Mouse (Mus musculus) forebrain, embryonic 10.5 days (tissue): ENCODE measurements around the gene Rai14. TPM values are rescaled to one million over a fixed set of nuclear protein-coding genes. Genes with fewer than 3 reads are reported as not detected.
A peak's percentile ranks its signal among the peaks of the same experiment; 100 is the strongest.

Source experiments
- DNase-seq: peaks from one replicate; pipeline ENCODE4 v3.0.0-alpha.2; 2017; ENCODE audit warnings: low spot score; ENCODE audit errors: extremely low spot score
- H3K27ac ChIP-seq: fragments of 300-500 bp; sonication (generic); 2 replicates; pipeline ENCODE4 v1.5.1; 2016; ENCODE audit warnings: mild to moderate bottlenecking
- H3K27me3 ChIP-seq: fragments of 300-500 bp; sonication (generic); 2 replicates; pipeline ENCODE4 v1.6.1; 2016; ENCODE audit warnings: mild to moderate bottlenecking; ENCODE audit not compliant: poor library complexity, severe bottlenecking
- H3K36me3 ChIP-seq: fragments of 300-500 bp; sonication (generic); replicated peaks from 2 replicates; pipeline ENCODE4 v1.6.1; 2016; ENCODE audit warnings: mild to moderate bottlenecking, moderate library complexity
- H3K4me1 ChIP-seq: fragments of 300-500 bp; sonication (generic); 2 replicates; pipeline ENCODE4 v1.6.1; 2016
- H3K4me3 ChIP-seq: fragments of 300-500 bp; sonication (generic); 2 replicates; pipeline ENCODE4 v1.5.1; 2016; ENCODE audit warnings: mild to moderate bottlenecking, moderate library complexity
- H3K9me3 ChIP-seq: fragments of 300-500 bp; sonication (generic); 2 replicates; pipeline ENCODE4 v1.6.1; 2016; ENCODE audit warnings: mild to moderate bottlenecking, moderate library complexity
- WGBS: fragments of 180-500 bp; shearing (Covaris S2); methylation state at CpG from one replicate; pipeline ENCODE4 v1.1.7; 2016; 5-methylcytosine and 5-hydroxymethylcytosine counted together
- polyA plus RNA-seq: library from polyadenylated mRNA; unstranded; fragments of >200 nt; fragmentation: Nextera tagmentation; extraction: Ambion mirVana; gene quantifications from 2 replicates; pipeline ENCODE4 v1.2.1, GENCODE M21; 2016

Gene Rai14
- polyA plus RNA-seq, 1 experiment from 2014 or later = 47.8 TPM

DNA sequence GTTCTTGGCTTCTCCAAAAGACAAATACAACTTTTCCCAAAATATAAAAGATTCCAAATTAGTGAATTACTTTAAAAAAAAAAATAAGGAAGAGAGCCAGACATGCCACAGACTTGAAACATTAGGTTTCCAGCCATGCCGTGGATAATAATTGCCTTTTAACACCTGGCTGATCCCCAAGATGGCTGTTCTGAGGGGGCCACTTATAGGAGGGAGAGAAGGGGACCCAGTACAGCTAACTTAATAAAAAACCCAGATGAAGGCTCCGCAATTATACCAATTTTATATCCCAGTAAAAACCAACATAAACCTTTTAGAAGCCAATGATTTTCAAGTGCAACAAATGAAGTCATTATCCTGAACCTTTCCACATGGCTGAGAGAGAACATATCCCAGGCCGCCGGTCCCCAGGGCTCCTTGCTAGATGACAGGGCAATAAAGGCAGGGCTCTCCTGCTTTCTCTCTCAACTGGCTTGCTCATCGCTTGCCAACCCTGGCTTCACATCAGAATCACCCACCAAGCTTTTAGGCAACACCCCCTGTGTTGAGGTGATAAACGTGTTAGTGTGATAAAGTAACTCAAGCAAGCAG lies 105.8 kb downstream of the Rai14 start:
- no peak overlapping the region for H3K27ac ChIP-seq
- H3K36me3 ChIP-seq = peaks cover 56% of the 10 kb centered on the region
- 95% methylated on average over 6 of the region's 6 CpGs for WGBS

DNA sequence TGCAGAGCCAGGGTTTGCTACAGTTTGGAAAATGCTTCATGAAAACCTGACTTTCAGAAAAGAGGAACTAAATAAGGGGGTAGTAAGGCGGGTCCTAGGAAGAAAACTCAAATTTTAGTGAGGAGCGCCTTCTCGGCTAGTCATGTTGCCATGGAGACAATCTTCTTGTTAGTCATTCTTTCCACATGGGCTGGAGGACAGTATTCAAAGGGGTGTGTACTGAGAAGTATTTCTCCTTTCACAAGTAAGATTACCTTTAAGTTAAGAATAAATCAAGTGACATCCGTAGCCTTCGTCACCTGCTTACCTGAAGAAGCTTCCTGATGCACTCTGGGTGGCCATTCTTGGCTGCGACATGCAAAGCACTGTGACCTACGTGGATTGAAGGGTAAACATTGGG lies 115.0 kb downstream of the Rai14 start:
- Histone ChIP-seq H3K27ac (peak overlapping the region; percentile 65; the same call in 1 of the 2 replicates), H3K4me3 (no peak overlapping the region), H3K4me1 (peaks cover 17% of the 10 kb centered on the region), H3K27me3 (no peaks in the 10 kb centered on the region), H3K36me3 (peaks cover 24% of the 10 kb centered on the region), H3K9me3 (peaks cover 7% of the 10 kb centered on the region; the same call in 1 of the 2 replicates)
- no peak for DNase-seq
- 89% methylated on average over 7 of the region's 7 CpGs for WGBS

More for the DNA sequence above, 105.8 kb downstream of the Rai14 start:
- Histone ChIP-seq H3K9me3 (peaks cover 10% of the 10 kb centered on the region; the same call in 1 of the 2 replicates), H3K4me3 (no peak overlapping the region), H3K4me1 (peaks cover 9% of the 10 kb centered on the region), H3K27me3 (no peaks in the 10 kb centered on the region)
- no peak for DNase-seq

DNA sequence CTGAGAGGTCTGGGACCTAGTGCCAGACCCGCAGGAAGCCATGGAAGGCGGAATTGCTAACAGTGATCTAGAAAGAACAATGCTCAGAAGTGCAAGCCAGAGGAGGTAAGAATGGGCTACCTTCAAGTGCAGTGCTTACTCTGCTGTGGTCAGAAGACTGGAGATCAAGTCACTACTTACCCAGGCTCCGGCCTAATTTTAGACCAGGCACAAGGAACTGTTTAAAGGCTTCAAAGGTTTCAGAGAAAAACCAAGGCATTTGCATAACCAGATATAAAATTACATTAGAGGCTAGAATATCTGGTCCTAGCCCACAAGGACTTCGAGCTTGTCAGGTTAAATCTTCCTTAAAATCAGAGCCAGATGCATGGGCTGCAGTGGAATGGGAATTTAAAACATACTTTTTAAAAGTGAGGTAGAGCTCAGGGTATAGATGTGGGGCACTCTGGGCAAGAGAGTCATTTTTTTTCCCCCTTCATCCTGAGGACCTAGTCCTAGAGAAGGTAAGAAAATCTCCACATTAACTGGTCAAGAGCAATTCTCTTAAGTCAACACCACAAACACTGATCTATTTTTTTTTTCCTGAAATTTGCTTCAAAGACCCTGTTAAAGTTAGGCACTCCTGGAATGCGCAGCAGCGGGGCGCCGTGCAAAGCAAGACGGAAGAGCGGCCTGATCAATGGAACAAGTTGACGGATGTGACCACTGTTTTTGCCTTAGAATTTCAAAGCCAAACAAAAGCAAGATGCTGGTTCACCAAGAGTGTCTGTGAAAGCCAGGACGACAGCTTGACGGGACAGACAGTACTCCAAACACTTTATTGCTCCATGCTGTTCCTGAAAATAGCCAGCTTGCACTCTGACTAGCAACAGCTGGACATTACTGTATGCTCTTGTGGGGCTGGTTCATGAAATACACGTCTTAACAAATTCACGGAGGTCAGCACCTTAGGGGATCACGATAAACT lies 115.9 kb downstream of the Rai14 start:
- Histone ChIP-seq H3K27me3 (no peaks in the 10 kb centered on the region), H3K9me3 (no peaks in the 10 kb centered on the region; the same call in 1 of the 2 replicates), H3K27ac (peak overlapping the region; percentile 65), H3K4me1 (peaks cover 17% of the 10 kb centered on the region), H3K4me3 (no peak overlapping the region), H3K36me3 (peaks cover 21% of the 10 kb centered on the region; the same call in 1 of the 2 replicates)
- no peak for DNase-seq
- WGBS = 74% methylated on average over 16 of the region's 16 CpGs

DNA sequence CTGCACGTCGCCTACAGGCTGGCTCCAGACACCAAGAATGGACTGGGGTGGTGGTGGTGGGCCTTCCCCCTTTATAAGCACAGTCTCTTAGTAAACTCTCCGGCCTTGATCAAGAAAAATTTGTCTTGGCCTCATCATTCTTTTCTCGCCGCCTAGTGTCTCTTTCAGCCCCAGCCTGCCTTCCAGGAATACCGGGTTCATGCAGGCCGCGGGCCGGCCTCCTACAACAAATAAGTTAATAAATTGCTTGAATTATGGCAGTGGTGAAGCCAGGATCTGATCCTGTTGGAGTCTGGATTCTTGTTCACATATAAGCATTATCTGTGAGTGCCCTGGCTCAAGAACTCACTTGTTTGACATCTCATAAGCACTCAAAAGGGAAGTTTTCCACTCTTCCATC lies 117.6 kb downstream of the Rai14 start:
- H3K27me3 ChIP-seq = no peaks in the 10 kb centered on the region
- no peak overlapping the region for H3K27ac ChIP-seq
- 95% methylated on average over 9 of the region's 9 CpGs for WGBS
- DNase-seq = no peak
- no peaks in the 10 kb centered on the region for H3K9me3 ChIP-seq
- H3K36me3 ChIP-seq = peaks cover 25% of the 10 kb centered on the region
- H3K4me1 ChIP-seq = peaks cover 17% of the 10 kb centered on the region
- H3K4me3 ChIP-seq = no peak overlapping the region

DNA sequence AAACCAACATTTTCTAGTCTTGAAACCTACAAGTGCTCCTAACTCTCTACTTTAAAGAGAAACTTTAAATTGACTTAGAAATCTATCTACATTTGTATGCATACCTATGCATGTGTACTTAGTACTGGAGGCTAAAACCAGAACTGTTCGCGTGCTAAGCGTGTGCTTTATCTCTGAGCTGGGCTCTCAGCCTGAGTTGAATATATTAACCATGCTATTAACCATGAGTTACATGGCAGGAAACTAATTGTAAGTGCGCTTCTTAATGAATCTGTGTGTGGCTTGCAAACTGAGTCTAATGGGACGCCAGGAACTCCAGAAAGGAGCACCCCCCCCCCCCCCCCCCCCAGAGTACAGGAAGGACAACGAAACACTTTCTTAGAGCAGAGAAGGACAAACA lies 119.0 kb downstream of the Rai14 start:
- 92% methylated on average over 6 of the region's 6 CpGs for WGBS
- Histone ChIP-seq H3K4me1 (peaks cover 17% of the 10 kb centered on the region), H3K36me3 (peaks cover 30% of the 10 kb centered on the region), H3K27ac (no peak overlapping the region), H3K4me3 (no peak overlapping the region), H3K27me3 (no peaks in the 10 kb centered on the region), H3K9me3 (no peaks in the 10 kb centered on the region)
- no peak for DNase-seq

DNA sequence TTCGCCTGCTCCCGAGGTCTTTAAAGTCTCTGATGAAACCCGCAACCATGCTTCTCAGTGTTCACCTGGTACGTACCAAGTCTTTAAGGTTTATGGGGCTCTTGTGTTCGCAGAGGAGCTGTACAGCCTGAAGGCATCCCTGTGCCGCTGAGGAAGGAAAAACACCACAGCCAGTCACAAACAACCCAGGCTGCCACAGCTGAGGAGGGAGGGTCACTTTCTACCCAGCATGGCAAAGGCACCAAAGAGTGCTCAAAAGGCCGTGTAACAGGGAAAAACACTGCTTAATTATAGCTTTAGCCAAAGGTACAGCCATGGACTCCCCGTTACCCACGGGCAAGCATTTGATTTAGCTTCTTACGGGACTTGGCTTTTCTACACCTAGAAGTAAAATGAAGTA lies 119.5 kb downstream of the Rai14 start:
- Histone ChIP-seq H3K4me1 (peaks cover 17% of the 10 kb centered on the region), H3K27ac (no peak overlapping the region), H3K4me3 (no peak overlapping the region), H3K27me3 (no peaks in the 10 kb centered on the region), H3K9me3 (no peaks in the 10 kb centered on the region), H3K36me3 (peaks cover 30% of the 10 kb centered on the region)
- 84% methylated on average over 10 of the region's 10 CpGs for WGBS
- DNase-seq = no peak

DNA sequence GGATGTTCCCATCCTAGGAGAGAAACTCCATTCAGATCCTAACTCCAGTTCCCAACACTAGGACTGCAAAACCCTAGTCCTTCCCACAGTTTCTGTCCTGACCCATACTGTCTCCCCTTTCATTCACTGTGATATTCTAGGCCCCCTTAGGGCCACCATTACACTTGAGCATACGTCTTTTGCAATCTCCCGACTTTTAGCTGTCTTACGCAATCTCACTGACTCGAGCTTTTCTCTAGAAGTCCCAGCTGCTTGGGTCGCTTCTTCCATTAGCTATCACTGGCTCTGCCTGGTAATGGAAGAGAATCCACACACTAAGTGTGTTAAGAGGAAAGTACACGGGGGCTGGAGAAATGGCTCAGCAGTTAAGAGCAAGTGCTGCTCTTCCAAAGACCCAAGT lies 121.3 kb downstream of the Rai14 start:
- no peak for DNase-seq
- Histone ChIP-seq H3K36me3 (peaks cover 44% of the 10 kb centered on the region), H3K27ac (no peak overlapping the region), H3K9me3 (no peaks in the 10 kb centered on the region), H3K4me1 (peaks cover 3% of the 10 kb centered on the region; the same call in 1 of the 2 replicates), H3K4me3 (no peak overlapping the region), H3K27me3 (no peaks in the 10 kb centered on the region)
- WGBS = 89% methylated on average over 6 of the region's 6 CpGs

DNA sequence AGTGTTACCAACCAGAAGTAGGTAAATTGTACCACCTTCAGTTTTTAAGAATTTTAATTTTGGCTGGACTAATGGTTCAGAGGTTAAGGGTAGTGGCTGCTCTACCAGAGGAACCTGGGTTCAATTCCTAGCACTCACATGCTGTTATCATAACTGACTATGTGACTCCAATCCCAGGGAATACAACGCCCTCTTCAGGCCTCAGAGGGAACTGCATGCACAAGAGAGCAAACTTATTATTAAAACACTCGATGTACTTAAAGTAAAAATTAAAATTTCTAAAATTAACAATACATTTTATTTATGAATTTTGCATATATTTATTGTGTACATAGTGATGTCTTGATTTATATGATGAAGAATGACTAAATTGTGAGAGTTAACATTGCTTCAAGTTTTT lies 127.9 kb downstream of the Rai14 start:
- 91% methylated on average over 2 of the region's 2 CpGs for WGBS
- H3K36me3 ChIP-seq = peaks cover 58% of the 10 kb centered on the region
- H3K4me3 ChIP-seq = no peak overlapping the region
- no peaks in the 10 kb centered on the region for H3K9me3 ChIP-seq
- no peak overlapping the region for H3K27ac ChIP-seq
- DNase-seq = no peak
- no peaks in the 10 kb centered on the region for H3K4me1 ChIP-seq
- no peaks in the 10 kb centered on the region for H3K27me3 ChIP-seq

DNA sequence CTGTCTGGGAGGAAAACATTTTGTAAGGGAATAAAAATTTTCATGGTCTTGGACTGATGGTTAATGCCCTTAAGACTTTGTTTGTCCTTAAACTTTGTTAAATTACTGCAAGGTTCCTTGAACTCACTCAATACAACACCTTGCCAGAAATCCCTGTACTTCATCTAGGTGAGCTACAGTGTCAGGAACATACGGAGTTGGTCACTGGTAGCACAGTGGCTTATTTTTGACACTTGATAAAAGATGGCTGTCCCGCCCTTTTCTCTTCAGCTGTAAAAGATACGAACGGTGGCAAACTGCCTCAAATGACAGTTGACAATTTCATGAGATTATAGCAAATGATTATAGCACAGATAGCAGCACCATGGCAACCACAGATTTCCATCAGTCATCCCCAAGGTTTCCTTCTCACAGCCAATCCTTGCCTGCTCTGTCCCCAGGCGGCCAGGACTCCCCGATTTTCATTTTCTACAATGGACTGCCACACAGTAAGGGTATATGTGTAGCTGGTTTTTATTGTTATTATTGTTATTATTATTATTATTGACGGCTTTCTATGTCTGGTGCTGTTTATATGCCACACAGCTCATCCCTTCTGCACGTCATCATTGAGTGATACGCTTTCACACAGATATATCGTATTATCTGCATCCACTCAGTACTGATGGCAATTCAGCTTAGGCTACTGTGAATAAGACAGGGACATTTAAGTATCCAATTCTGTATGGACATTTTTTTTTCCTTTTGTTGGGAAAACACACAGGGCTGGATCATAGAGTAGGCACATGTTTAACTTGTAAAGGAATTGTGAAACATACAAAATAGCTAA lies 129.9 kb downstream of the Rai14 start:
- WGBS = 93% methylated on average over 10 of the region's 10 CpGs

DNA sequence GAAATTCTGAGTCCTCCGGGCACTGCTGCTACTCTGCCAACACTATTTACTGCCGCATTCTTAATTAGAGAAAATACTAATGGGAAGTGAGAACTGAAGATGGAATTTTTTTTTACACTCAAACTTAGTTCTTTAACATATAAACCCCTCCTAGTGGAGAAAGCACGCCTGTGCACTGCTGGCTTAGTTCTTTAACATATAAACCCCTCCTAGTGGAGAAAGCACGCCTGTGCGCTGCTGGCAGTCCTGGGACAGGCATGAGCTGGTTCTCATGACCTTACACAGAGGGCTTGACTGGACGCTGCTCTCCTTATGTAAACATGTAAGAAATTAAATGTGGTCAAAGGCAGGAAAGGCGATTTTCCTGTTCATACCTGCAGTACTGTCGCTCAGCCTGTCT lies 131.0 kb downstream of the Rai14 start:
- no peaks in the 10 kb centered on the region for H3K27me3 ChIP-seq
- H3K27ac ChIP-seq = no peak overlapping the region
- H3K9me3 ChIP-seq = no peaks in the 10 kb centered on the region
- H3K36me3 ChIP-seq = peaks cover 48% of the 10 kb centered on the region
- no peaks in the 10 kb centered on the region for H3K4me1 ChIP-seq
- no peak overlapping the region for H3K4me3 ChIP-seq
- peak; percentile 42 for DNase-seq
- WGBS = 61% methylated on average over 8 of the region's 8 CpGs

More for the DNA sequence above, 129.9 kb downstream of the Rai14 start:
- Histone ChIP-seq H3K4me1 (no peaks in the 10 kb centered on the region), H3K9me3 (no peaks in the 10 kb centered on the region), H3K27ac (no peak overlapping the region), H3K4me3 (no peak overlapping the region), H3K27me3 (no peaks in the 10 kb centered on the region), H3K36me3 (peaks cover 49% of the 10 kb centered on the region)
- no peak for DNase-seq

DNA sequence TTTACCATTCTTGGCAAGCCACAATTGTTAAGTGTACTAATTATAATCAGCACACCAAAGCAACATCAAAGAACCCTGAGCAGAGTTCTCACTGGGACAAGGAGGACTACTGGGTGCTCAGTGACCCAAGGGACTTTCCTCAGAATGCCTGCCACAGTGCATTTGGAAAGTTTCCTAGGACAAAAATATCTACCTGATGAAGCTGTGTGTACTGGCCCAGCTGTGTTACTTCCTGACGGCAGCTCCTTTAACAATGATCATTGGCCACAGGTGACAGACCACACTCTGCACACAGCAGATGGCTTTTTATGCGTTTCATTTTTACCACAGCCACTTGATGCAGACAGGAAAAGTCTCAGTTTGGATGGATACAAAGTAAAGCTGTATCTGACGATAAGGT lies 135.3 kb downstream of the Rai14 start:
- Histone ChIP-seq H3K27me3 (no peaks in the 10 kb centered on the region), H3K36me3 (peaks cover 58% of the 10 kb centered on the region), H3K4me3 (no peak overlapping the region), H3K27ac (no peak overlapping the region), H3K4me1 (no peaks in the 10 kb centered on the region), H3K9me3 (no peaks in the 10 kb centered on the region)
- 93% methylated on average over 3 of the region's 3 CpGs for WGBS
- DNase-seq = no peak

DNA sequence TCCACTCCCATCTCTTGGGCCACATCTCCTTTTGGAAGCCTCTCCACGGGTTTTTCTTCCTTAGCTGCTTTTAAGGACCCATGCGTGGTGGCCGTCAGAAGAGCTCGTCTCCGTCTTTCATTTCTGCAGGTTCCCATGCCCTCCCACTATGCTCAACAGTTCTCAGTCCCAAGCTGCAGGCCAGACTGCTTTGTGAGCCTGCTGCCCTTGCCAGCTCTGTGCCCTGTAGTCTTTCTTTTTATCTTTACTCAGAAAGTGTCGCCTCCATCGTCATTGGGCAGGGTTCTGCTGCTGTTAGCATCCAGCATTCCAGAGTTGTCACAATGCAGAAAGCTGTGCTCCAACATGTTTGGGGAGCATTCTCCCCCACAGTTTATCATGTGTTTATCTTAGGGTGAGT lies 147.9 kb downstream of the Rai14 start:
- 91% methylated on average over 7 of the region's 7 CpGs for WGBS

More for the DNA sequence above, 147.9 kb downstream of the Rai14 start:
- Histone ChIP-seq H3K36me3 (peaks cover 54% of the 10 kb centered on the region), H3K4me3 (no peak overlapping the region), H3K27ac (no peak overlapping the region), H3K4me1 (no peaks in the 10 kb centered on the region), H3K9me3 (no peaks in the 10 kb centered on the region), H3K27me3 (no peaks in the 10 kb centered on the region)
- DNase-seq = no peak
